Mouse (Mus musculus) small intestine, adult 2 months (tissue): Measurements from ENCODE around the gene Tyrobp.

ENCODE experiments used
- CTCF ChIP-seq: fragments of 200-500 bp; IDR thresholded peaks from 2 replicates; pipeline ENCODE4 v1.5.1; 2012; ENCODE audit warnings: low read depth, mild to moderate bottlenecking, control low read depth, inconsistent platforms, low read length, moderate library complexity, mixed read lengths; ENCODE audit not compliant: insufficient replicate concordance, insufficient read length; ENCODE audit errors: extremely low read depth
- POLR2A ChIP-seq: fragments of 200-500 bp; IDR thresholded peaks from 2 replicates; pipeline ENCODE4 v1.6.1; 2012; ENCODE audit warnings: low read depth, mild to moderate bottlenecking, control low read depth, inconsistent platforms, low read length, moderate library complexity

DNA sequence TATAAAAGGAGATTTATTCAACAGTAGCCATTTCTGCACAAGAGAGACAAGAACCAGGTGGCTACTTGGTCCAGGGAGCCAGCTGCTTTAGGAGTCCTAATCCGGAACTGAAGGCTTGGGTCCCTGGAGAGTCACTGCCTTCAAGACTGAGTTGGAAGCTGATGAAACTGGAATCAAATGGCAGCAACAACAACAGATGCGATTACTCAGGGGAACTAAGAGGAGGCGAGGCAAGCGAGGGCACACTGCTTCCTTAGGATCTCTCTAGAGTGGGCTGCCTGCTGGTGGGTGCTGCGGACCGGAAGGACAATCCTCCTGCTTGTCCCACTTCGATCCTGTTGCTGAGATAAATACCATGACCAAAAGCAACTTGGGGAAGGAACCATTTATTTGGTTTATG, 13.9 kb upstream of the Tyrobp start:
- TF ChIP-seq CTCF (no peak), POLR2A (no peak)
